Mouse (Mus musculus) midbrain, postnatal 0 days (tissue): ENCODE measurements around the gene Cir1. TPM values are rescaled to one million over a fixed set of nuclear protein-coding genes. Genes with fewer than 3 reads are reported as not detected.

ENCODE experiments used
- ATAC-seq: fragments of 200-750 bp; cut with Nextera tagmentation; 2 replicates; pipeline ENCODE4 v1.8.0; 2017; ENCODE audit warnings: moderate number of reproducible peaks, mild to moderate bottlenecking, moderate TSS enrichment, moderate library complexity; ENCODE audit not compliant: low FRiP score
- DNase-seq: peaks from one replicate; pipeline ENCODE4 v3.0.0-alpha.2; 2015; ENCODE audit warnings: low spot score
- H3K27ac ChIP-seq: fragments of 300-500 bp; sonication (generic); 2 replicates; pipeline ENCODE4 v1.5.1; 2014; ENCODE audit warnings: low read depth, mild to moderate bottlenecking, low read length, mixed read lengths
- H3K27me3 ChIP-seq: fragments of 300-500 bp; sonication (generic); 2 replicates; pipeline ENCODE4 v1.6.1; 2014; ENCODE audit warnings: low read length, control low read depth, mixed read lengths; ENCODE audit not compliant: insufficient read depth
- H3K36me3 ChIP-seq: fragments of 300-500 bp; sonication (generic); 2 replicates; pipeline ENCODE4 v1.6.1; 2014; ENCODE audit warnings: low read length, control low read depth, mixed read lengths; ENCODE audit not compliant: insufficient read depth
- H3K4me1 ChIP-seq: fragments of 300-500 bp; sonication (generic); 2 replicates; pipeline ENCODE4 v1.6.1; 2014; ENCODE audit warnings: mild to moderate bottlenecking, control low read depth, antibody characterized with exemption, low read length, mixed read lengths; ENCODE audit not compliant: insufficient read depth
- H3K4me2 ChIP-seq: fragments of 300-500 bp; sonication (generic); 2 replicates; pipeline ENCODE4 v1.6.1; 2014; ENCODE audit warnings: low read depth, mild to moderate bottlenecking, low read length, mixed read lengths; ENCODE audit not compliant: poor library complexity, severe bottlenecking
- H3K4me3 ChIP-seq: fragments of 300-500 bp; sonication (generic); 2 replicates; pipeline ENCODE4 v1.5.1; 2014; ENCODE audit warnings: low read depth, mild to moderate bottlenecking, low read length, moderate library complexity
- H3K9ac ChIP-seq: fragments of 300-500 bp; sonication (generic); replicated peaks from 2 replicates; pipeline ENCODE4 v1.6.1; 2014; ENCODE audit warnings: mild to moderate bottlenecking, low read length, moderate library complexity, mixed read lengths; ENCODE audit not compliant: poor library complexity, severe bottlenecking
- H3K9me3 ChIP-seq: fragments of 300-500 bp; sonication (generic); 2 replicates; pipeline ENCODE4 v1.6.1; 2016; ENCODE audit warnings: low read length, control low read depth
- CTCF ChIP-seq: IDR thresholded peaks from 2 replicates; pipeline ENCODE4 v1.5.1; 2016; ENCODE audit warnings: antibody characterized with exemption, mild to moderate bottlenecking
- WGBS: fragments of 180-500 bp; shearing (Covaris S2); extraction: QIAGEN DNeasy Blood & Tissue Kit; methylation state at CpG from one replicate; pipeline ENCODE4 v1.1.7; 2014; 5-methylcytosine and 5-hydroxymethylcytosine counted together
- polyA plus RNA-seq: library from polyadenylated mRNA; unstranded; fragments of >200 nt; fragmentation: Nextera tagmentation; extraction: Ambion mirVana; gene quantifications from 2 replicates; pipeline ENCODE4 v1.2.1, GENCODE M21; 2015
- total RNA-seq: library from RNA; depleted of rRNA; stranded (reverse); fragments of >200 nt; gene quantifications from 2 replicates; pipeline ENCODE4 v1.2.3, GENCODE M21; 2014

The Cir1 gene
- total and polyA plus RNA-seq, 2 experiments from 2014 or later: 4.1 to 36.3 TPM

DNA sequence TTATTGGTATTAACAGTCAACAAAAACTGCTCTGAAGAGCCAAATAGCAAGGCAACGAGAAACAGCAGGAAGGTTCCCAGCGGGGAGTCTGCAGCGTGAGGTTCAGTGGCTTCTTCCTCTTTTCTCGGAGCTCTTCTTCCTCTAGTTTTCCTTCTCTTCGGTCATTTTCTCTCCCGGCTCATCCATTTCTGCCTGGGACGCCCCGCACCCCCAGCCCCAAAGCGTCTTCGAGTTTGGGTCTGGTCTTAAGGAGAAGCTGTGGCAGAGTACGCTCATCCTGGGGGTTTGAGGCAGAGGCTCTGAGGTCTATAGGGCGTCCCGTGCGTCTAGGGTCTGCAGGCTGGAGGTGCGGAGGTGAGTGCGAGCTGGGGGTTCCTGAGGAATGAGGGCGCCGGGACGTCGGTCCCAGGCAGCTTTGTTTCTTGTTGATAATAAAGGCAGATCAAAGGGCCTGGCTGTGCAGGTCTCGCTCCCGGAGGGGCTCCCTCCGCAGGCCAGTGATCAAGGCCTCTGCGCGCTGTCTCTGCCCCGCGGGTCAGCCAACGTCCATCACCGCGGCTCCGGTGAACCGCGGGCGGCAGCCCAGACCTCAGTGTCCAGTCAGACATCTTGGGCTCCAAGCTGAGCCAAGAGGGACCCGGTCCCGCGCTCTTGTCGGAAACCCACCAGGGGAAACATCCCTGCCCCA, 35.3 kb downstream of the Cir1 start:
- TF ChIP-seq CTCF: no peak
- H3K36me3 ChIP-seq: no peaks in the 10 kb centered on the region
- H3K27me3 ChIP-seq: peaks cover 38% of the 10 kb centered on the region
- H3K4me2 ChIP-seq: peak overlapping the region; percentile 26; the same call in 1 of the 2 replicates
- 2% methylated on average over 38 of the region's 38 CpGs for WGBS
- no peaks in the 10 kb centered on the region for H3K4me1 ChIP-seq
- no peak overlapping the region for H3K27ac ChIP-seq
- H3K4me3 ChIP-seq: peak overlapping the region; percentile 14; the same call in 1 of the 2 replicates
- H3K9me3 ChIP-seq: no peaks in the 10 kb centered on the region
- DNase-seq (no peak), ATAC-seq (no peak)
- H3K9ac ChIP-seq: no peak overlapping the region

- H3K4me1 ChIP-seq: no peaks in the 10 kb centered on the region
- H3K4me3 ChIP-seq: peak overlapping the region; percentile 5; the same call in 1 of the 2 replicates
- no peak overlapping the region for H3K4me2 ChIP-seq
- TF ChIP-seq CTCF: no peak
- no peak overlapping the region for H3K27ac ChIP-seq
- H3K27me3 ChIP-seq: peaks cover 34% of the 10 kb centered on the region
- no peaks in the 10 kb centered on the region for H3K9me3 ChIP-seq
- WGBS: under 1% methylated on average over 6 of the region's 6 CpGs
- ATAC-seq (no peak), DNase-seq (no peak)
- no peak overlapping the region for H3K9ac ChIP-seq
- no peaks in the 10 kb centered on the region for H3K36me3 ChIP-seq
Measured at GRCm38 (mm10) chr2:73276141-73276571, 36.3 kb downstream of the Cir1 start.

GRCm38 (mm10) chr2:73275261-73276040, 37.0 kb downstream of the Cir1 start:
- no peaks in the 10 kb centered on the region for H3K4me1 ChIP-seq
- H3K27me3 ChIP-seq: peaks cover 40% of the 10 kb centered on the region
- no peaks in the 10 kb centered on the region for H3K36me3 ChIP-seq
- no peak for DNase-seq
- no peak for TF ChIP-seq CTCF
- H3K9me3 ChIP-seq: no peaks in the 10 kb centered on the region
- ATAC-seq: no peak
- no peak overlapping the region for H3K27ac ChIP-seq
- no peak overlapping the region for H3K9ac ChIP-seq
- 12% methylated on average over 8 of the region's 8 CpGs for WGBS
- H3K4me2 ChIP-seq: no peak overlapping the region
- peak overlapping the region; percentile 5; the same call in 1 of the 2 replicates for H3K4me3 ChIP-seq

DNA sequence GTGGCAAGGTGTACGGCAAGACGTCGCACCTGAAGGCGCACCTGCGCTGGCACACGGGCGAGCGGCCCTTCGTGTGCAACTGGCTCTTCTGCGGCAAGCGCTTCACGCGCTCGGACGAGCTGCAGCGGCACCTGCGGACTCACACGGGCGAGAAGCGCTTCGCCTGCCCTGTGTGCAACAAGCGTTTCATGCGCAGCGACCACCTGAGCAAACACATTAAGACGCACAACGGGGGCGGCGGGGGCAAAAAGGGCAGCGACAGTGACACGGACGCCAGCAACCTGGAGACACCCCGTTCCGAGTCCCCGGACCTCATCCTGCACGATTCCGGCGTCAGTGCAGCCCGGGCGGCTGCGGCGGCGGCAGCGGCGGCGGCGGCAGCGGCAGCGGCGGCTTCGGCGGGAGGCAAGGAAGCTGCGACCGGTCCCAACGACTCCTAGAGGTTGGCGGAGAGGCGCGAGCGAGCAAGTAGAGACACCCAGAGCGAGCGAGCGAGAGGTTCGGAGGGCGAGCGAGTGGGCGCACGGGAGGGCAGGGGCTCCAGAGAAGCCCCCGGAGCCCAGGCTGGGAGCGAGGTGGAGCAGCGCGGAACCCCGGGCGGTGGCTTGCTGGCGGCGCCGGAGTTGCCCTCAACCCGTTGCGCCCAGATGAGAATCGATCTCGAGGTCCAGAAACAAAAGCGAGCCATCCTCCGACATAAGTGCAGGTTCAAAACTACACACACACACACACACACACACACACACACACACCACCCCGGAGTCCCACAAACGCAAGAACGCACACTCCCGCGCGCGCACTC, 38.2 kb downstream of the Cir1 start:
- H3K27ac ChIP-seq: no peak overlapping the region
- under 1% methylated on average over 78 of the region's 88 CpGs for WGBS
- H3K36me3 ChIP-seq: no peaks in the 10 kb centered on the region
- H3K4me3 ChIP-seq: peak overlapping the region; percentile 31
- no peaks in the 10 kb centered on the region for H3K9me3 ChIP-seq
- H3K4me2 ChIP-seq: peak overlapping the region; percentile 38
- peaks cover 41% of the 10 kb centered on the region for H3K27me3 ChIP-seq
- no peak for DNase-seq
- H3K4me1 ChIP-seq: no peaks in the 10 kb centered on the region
- ATAC-seq: no peak
- TF ChIP-seq CTCF: no peak; the same call in 1 of the 2 replicates
- no peak overlapping the region for H3K9ac ChIP-seq

- no peak for TF ChIP-seq CTCF
- H3K9me3 ChIP-seq: no peaks in the 10 kb centered on the region
- WGBS: under 1% methylated on average over 98 of the region's 110 CpGs
- H3K4me1 ChIP-seq: no peaks in the 10 kb centered on the region
- no peaks in the 10 kb centered on the region for H3K36me3 ChIP-seq
- H3K27ac ChIP-seq: no peak overlapping the region
- H3K9ac ChIP-seq: no peak overlapping the region
- peaks cover 35% of the 10 kb centered on the region for H3K27me3 ChIP-seq
- ATAC-seq: 0 out of 2 replicates have a peak, but pooled peaks have one; percentile 7
- no peak for DNase-seq
- H3K4me2 ChIP-seq: peak overlapping the region; percentile 38
- peak overlapping the region; percentile 31 for H3K4me3 ChIP-seq
Measured at GRCm38 (mm10) chr2:73273249-73274118, 39.0 kb downstream of the Cir1 start.
